Comparison of ENCODE assay signal across 9 mouse cellular contexts in the genomic region with DNA sequence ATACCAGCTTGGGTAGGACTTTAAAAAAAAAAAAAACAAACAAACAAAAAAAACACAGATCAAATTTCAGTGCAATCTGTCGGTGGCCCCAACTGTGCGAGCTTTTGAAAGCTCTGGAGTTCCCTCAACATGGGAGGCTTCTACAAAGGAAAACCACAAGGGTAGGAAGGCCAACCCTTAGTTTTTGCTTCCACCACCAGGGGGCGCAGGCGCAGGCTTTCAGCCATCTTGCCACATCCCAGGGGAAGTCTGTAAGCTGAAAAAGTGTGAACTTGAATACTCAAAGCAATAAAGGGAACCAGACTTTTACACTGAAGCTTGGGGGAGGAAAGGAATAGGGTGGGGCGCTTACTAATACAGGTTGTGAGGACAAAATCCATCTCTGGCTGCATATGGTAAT. TPM values are rescaled to one million over a fixed set of nuclear protein-coding genes. Genes with fewer than 3 reads are reported as not detected.
DNase-seq lines count a peak whose midpoint lies in the region; ATAC-seq and TF ChIP-seq lines count a peak whose summit lies in the region.
"Had no signal": no experiment of that assay in that cellular context is flagged by ENCODE, and none has a peak within 500 bp of the region (broad histone marks: within the 10 kb centered on the region; RNA-seq: fewer than 3 reads in every experiment).

No protein-coding gene starts in this region.

- no peaks in the 10 kb centered on the region for H3K36me3 ChIP-seq in forebrain, postnatal 0 days (ENCODE audit: insufficient read depth)
- H3K36me3 ChIP-seq in forebrain, embryonic 12.5 days (replicated peaks) = no peaks in the 10 kb centered on the region
- no peaks in the 10 kb centered on the region for H3K36me3 ChIP-seq in MEL (ENCODE audit: control insufficient read depth in 1 of 2, insufficient read depth in 2 of 2, low read length in 2 of 2)
- H3K36me3 ChIP-seq: liver, embryonic 15.5 days had no signal

- no peaks in the 10 kb centered on the region for H3K9me3 ChIP-seq in forebrain, postnatal 0 days (ENCODE audit: low read length)
- no peaks in the 10 kb centered on the region for H3K9me3 ChIP-seq in forebrain, embryonic 12.5 days
- H3K9me3 ChIP-seq in MEL (replicated peaks; ENCODE audit: insufficient read depth, low read length) = no peaks in the 10 kb centered on the region
- H3K9me3 ChIP-seq: liver, embryonic 15.5 days had no signal

- ATAC-seq in forebrain, postnatal 0 days = no peak
- ATAC-seq in forebrain, embryonic 12.5 days (ENCODE audit: low FRiP score) = no peak
- ATAC-seq in megakaryocyte, adult 5-6 weeks (ENCODE audit: poor library complexity, severe bottlenecking) = peak; percentile 66

- H3K4me3 ChIP-seq in forebrain, postnatal 0 days (ENCODE audit: low read depth, low read length) = no peak overlapping the region
- H3K4me3 ChIP-seq in forebrain, embryonic 12.5 days (replicated peaks) = no peak overlapping the region
- no peak overlapping the region for H3K4me3 ChIP-seq in MEL (ENCODE audit: control insufficient read depth in 1 of 2, insufficient read depth in 1 of 2, low read depth in 2 of 2, low read length in 2 of 2)
- H3K4me3 ChIP-seq in gastrocnemius, adult 2 months = no peak overlapping the region
- H3K4me3 ChIP-seq in layer of hippocampus, adult 2 months = no peak overlapping the region
- H3K4me3 ChIP-seq: liver, embryonic 15.5 days had no signal

- no peaks in the 10 kb centered on the region for H3K79me2 ChIP-seq in MEL (ENCODE audit: control insufficient read depth, insufficient read depth, low read length, poor library complexity)

- peak; percentile 24 for DNase-seq in forebrain, postnatal 0 days
- peak; percentile 76 for DNase-seq in MEL (ENCODE audit: low read depth, low spot score)
- peak; percentile 50 to 55 for DNase-seq in cerebellum, adult 18-20 months
- DNase-seq in gastrocnemius, adult 2 months = peak; percentile 62
- peak in 1 of 2 experiments; percentile 65 for DNase-seq in layer of hippocampus, adult 2 months (ENCODE audit: low spot score in 2 of 2)
- DNase-seq in spleen, postnatal 4 days (ENCODE audit: low spot score in 2 of 2) = peak; percentile 71 to 89

- intact Hi-C loops in gastrocnemius, adult 2 months (cut with DNase I) = no loop called here

- H3K4me1 ChIP-seq in forebrain, postnatal 0 days (ENCODE audit: insufficient read depth) = no peaks in the 10 kb centered on the region
- peaks cover 3% of the 10 kb centered on the region; the same call in 1 of the 2 replicates for H3K4me1 ChIP-seq in forebrain, embryonic 12.5 days
- H3K4me1 ChIP-seq in MEL (ENCODE audit: control insufficient read depth in 1 of 2, insufficient read depth in 2 of 2, low read length in 2 of 2) = no peaks in the 10 kb centered on the region

- peak; percentile 45 for TF ChIP-seq RAD21 in MEL (IDR thresholded peaks at IDR 0.05; ENCODE audit: low read depth, low read length)

- TF ChIP-seq EP300 in MEL (IDR thresholded peaks at IDR 0.05; ENCODE audit: low read depth in 1 of 2, low read length in 2 of 2) = no peak

- WGBS in forebrain, postnatal 0 days = 33% methylated on average over 5 of the region's 5 CpGs
- WGBS in forebrain, embryonic 12.5 days = 31% methylated on average over 5 of the region's 5 CpGs

- no peak for TF ChIP-seq POLR2A in MEL (IDR thresholded peaks at IDR 0.05; ENCODE audit: control insufficient read depth in 1 of 2, insufficient read depth in 1 of 2, low read depth in 1 of 2, low read length in 2 of 2, poor library complexity in 1 of 2)

- H3K27ac ChIP-seq in forebrain, postnatal 0 days (ENCODE audit: low read depth, low read length) = no peak overlapping the region
- H3K27ac ChIP-seq in forebrain, embryonic 12.5 days = no peak overlapping the region
- no peak overlapping the region for H3K27ac ChIP-seq in MEL (ENCODE audit: control insufficient read depth, low read depth, low read length)
- H3K27ac ChIP-seq in gastrocnemius, adult 2 months = no peak overlapping the region
- no peak overlapping the region for H3K27ac ChIP-seq in layer of hippocampus, adult 2 months
- H3K27ac ChIP-seq: liver, embryonic 15.5 days had no signal

- H3K4me2 ChIP-seq in forebrain, postnatal 0 days (ENCODE audit: low read depth) = no peak overlapping the region
- no peak overlapping the region for H3K4me2 ChIP-seq in forebrain, embryonic 12.5 days
- H3K4me2 ChIP-seq: liver, embryonic 15.5 days had no signal

- no peak overlapping the region for H3K9ac ChIP-seq in forebrain, postnatal 0 days
- H3K9ac ChIP-seq in forebrain, embryonic 12.5 days = no peak overlapping the region
- no peak overlapping the region for H3K9ac ChIP-seq in MEL (ENCODE audit: control insufficient read depth, low read depth, low read length, poor library complexity, severe bottlenecking)
- H3K9ac ChIP-seq: liver, embryonic 15.5 days had no signal

- no peaks in the 10 kb centered on the region for H3K27me3 ChIP-seq in forebrain, postnatal 0 days (ENCODE audit: insufficient read depth, low read length)
- no peaks in the 10 kb centered on the region for H3K27me3 ChIP-seq in forebrain, embryonic 12.5 days
- H3K27me3 ChIP-seq in MEL (ENCODE audit: control insufficient read depth in 1 of 2, insufficient read depth in 2 of 2, low read length in 2 of 2) = no peaks in the 10 kb centered on the region; a peak in 1 of 4 replicates

- TF ChIP-seq CTCF in forebrain, postnatal 0 days (IDR thresholded peaks at IDR 0.05; ENCODE audit: low read depth) = peak; percentile 64
- TF ChIP-seq CTCF in MEL (IDR thresholded peaks at IDR 0.05 in 2 of 3, conservative IDR thresholded peaks at IDR 0.05 in 1 of 3; ENCODE audit: control insufficient read depth in 1 of 3, insufficient read depth in 1 of 3, low read depth in 2 of 3, low read length in 3 of 3, poor library complexity in 1 of 3, severe bottlenecking in 1 of 3) = peak; percentile 76 to 91 (median 82)
- peak; percentile 72 for TF ChIP-seq CTCF in gastrocnemius, adult 2 months (IDR thresholded peaks at IDR 0.05)
- peak; percentile 82 for TF ChIP-seq CTCF in layer of hippocampus, adult 2 months (conservative IDR thresholded peaks at IDR 0.05)

TF ChIP-seq in MEL, 35 proteins besides CTCF, POLR2A, EP300 and RAD21:
- TF ChIP-seq ZC3H11A (IDR thresholded peaks at IDR 0.05; ENCODE audit: low read depth, low read length) = peak; percentile 17; the same call in 1 of the 2 replicates
- TF ChIP-seq SMC3 (IDR thresholded peaks at IDR 0.05; ENCODE audit: low read depth, low read length) = peak; percentile 77
- no peak for TF ChIP-seq TBP (IDR thresholded peaks at IDR 0.05; ENCODE audit: low read depth, low read length)
- no peak for TF ChIP-seq MXI1 (IDR thresholded peaks at IDR 0.05; ENCODE audit: low read depth, low read length)
- no peak for TF ChIP-seq CHD1 (IDR thresholded peaks at IDR 0.05; ENCODE audit: low read depth, low read length)
- no peak for TF ChIP-seq HCFC1 (IDR thresholded peaks at IDR 0.05; ENCODE audit: low read depth, low read length)
TF ChIP-seq in MEL: peak in this region for 2.

RNA-seq across cellular contexts. Expression of gene Defb30, which starts 1.0 kb away (rescaled TPM):
- total RNA-seq in forebrain, postnatal 0 days (2014; rRNA removed) = not detected in 2 replicates
- not detected in 2 replicates for polyA plus RNA-seq in forebrain, postnatal 0 days (2015; fragmentation: Nextera tagmentation; extraction: Ambion mirVana)
- not detected in 2 replicates for polyA plus RNA-seq in forebrain, embryonic 12.5 days (2016; fragmentation: Nextera tagmentation; extraction: Ambion mirVana)
- not detected in 2 replicates for total RNA-seq in MEL (2012; rRNA removed)
- polyA plus RNA-seq in MEL (2012; ENCODE audit: insufficient read depth in 1 of 2, insufficient read length in 2 of 2, low read depth in 1 of 2, low replicate concordance in 2 of 2, missing spikeins in 1 of 2) = not detected
- total RNA-seq in gastrocnemius, adult 2 months (2021) = not detected
- total RNA-seq in layer of hippocampus, adult 2 months (2021) = not detected
- total RNA-seq in megakaryocyte, adult 5-6 weeks (2015) = not detected in 2 replicates
- not detected in 2 replicates for total RNA-seq in megakaryocyte, adult 5-6 weeks (2017)
- polyA plus RNA-seq: liver, embryonic 15.5 days had no signal

RNA-seq across cellular contexts. Expression of gene Defb42, which starts 4.0 kb away (rescaled TPM):
- total RNA-seq in forebrain, postnatal 0 days (2014; rRNA removed) = 0.14 TPM in 1 of 2 replicates, not detected in the other
- 0.10 TPM in 1 of 2 replicates, not detected in the other for polyA plus RNA-seq in forebrain, postnatal 0 days (2015; fragmentation: Nextera tagmentation; extraction: Ambion mirVana)
- polyA plus RNA-seq in forebrain, embryonic 12.5 days (2016; fragmentation: Nextera tagmentation; extraction: Ambion mirVana) = not detected in 2 replicates
- total RNA-seq in MEL (2012; rRNA removed) = not detected in 2 replicates
- polyA plus RNA-seq in MEL (2012; ENCODE audit: insufficient read depth in 1 of 2, insufficient read length in 2 of 2, low read depth in 1 of 2, low replicate concordance in 2 of 2, missing spikeins in 1 of 2) = not detected
- total RNA-seq in gastrocnemius, adult 2 months (2021) = not detected
- under 1 TPM in 1 of 2 experiments, not detected in 1; 0.25 TPM for total RNA-seq in layer of hippocampus, adult 2 months (2021)
- total RNA-seq in megakaryocyte, adult 5-6 weeks (2015) = not detected in 2 replicates
- total RNA-seq in megakaryocyte, adult 5-6 weeks (2017) = not detected in 2 replicates
- polyA plus RNA-seq: liver, embryonic 15.5 days had no signal

RNA-seq across cellular contexts. Expression of gene Defb43, which starts 39.2 kb away (rescaled TPM):
- total RNA-seq in forebrain, postnatal 0 days (2014; rRNA removed) = not detected in 2 replicates
- polyA plus RNA-seq in forebrain, postnatal 0 days (2015; fragmentation: Nextera tagmentation; extraction: Ambion mirVana) = not detected in 2 replicates
- not detected in 2 replicates for polyA plus RNA-seq in forebrain, embryonic 12.5 days (2016; fragmentation: Nextera tagmentation; extraction: Ambion mirVana)
- total RNA-seq in MEL (2012; rRNA removed) = not detected in 2 replicates
- not detected for polyA plus RNA-seq in MEL (2012; ENCODE audit: insufficient read depth in 1 of 2, insufficient read length in 2 of 2, low read depth in 1 of 2, low replicate concordance in 2 of 2, missing spikeins in 1 of 2)
- not detected for total RNA-seq in gastrocnemius, adult 2 months (2021)
- not detected for total RNA-seq in layer of hippocampus, adult 2 months (2021)
- not detected in 2 replicates for total RNA-seq in megakaryocyte, adult 5-6 weeks (2015)
- total RNA-seq in megakaryocyte, adult 5-6 weeks (2017) = not detected in 2 replicates
- polyA plus RNA-seq: liver, embryonic 15.5 days had no signal

RNA-seq across cellular contexts. Expression of gene Defb47, which starts 52.9 kb away (rescaled TPM):
- not detected in 2 replicates for total RNA-seq in forebrain, postnatal 0 days (2014; rRNA removed)
- polyA plus RNA-seq in forebrain, postnatal 0 days (2015; fragmentation: Nextera tagmentation; extraction: Ambion mirVana) = not detected in 2 replicates
- not detected in 2 replicates for polyA plus RNA-seq in forebrain, embryonic 12.5 days (2016; fragmentation: Nextera tagmentation; extraction: Ambion mirVana)
- total RNA-seq in MEL (2012; rRNA removed) = not detected in 2 replicates
- polyA plus RNA-seq in MEL (2012; ENCODE audit: insufficient read depth in 1 of 2, insufficient read length in 2 of 2, low read depth in 1 of 2, low replicate concordance in 2 of 2, missing spikeins in 1 of 2) = not detected
- total RNA-seq in gastrocnemius, adult 2 months (2021) = not detected
- not detected for total RNA-seq in layer of hippocampus, adult 2 months (2021)
- not detected in 2 replicates for total RNA-seq in megakaryocyte, adult 5-6 weeks (2015)
- total RNA-seq in megakaryocyte, adult 5-6 weeks (2017) = not detected in 2 replicates
- polyA plus RNA-seq: liver, embryonic 15.5 days had no signal
